Mouse (Mus musculus): Measurements from ENCODE around the gene Kcnq1.

GRCm38 (mm10) chr7:143181311-143181710 lies 75.1 kb downstream of the Kcnq1 start:
- TF ChIP-seq CTCF (conservative IDR thresholded peaks at IDR 0.05; ENCODE audit: low read length): no peak
- TF ChIP-seq POU5F1 (IDR thresholded peaks at IDR 0.05; ENCODE audit: borderline replicate concordance, low read length): no peak
